Mouse (Mus musculus): ENCODE measurements at regions not wholly inside any gene's neighbourhood (a gene's known extent, or its start where the extent isn't known, plus 50 kb on each side); places are given as distances from the start of the nearest gene placed in this dataset.

GRCm38 (mm10) chr5:101157416-101157815 lies 311.9 kb downstream of the Gpat3 start:
- peaks cover 3% of the 10 kb centered on the region; the same call in 1 of the 2 replicates for H3K9me3 ChIP-seq
- H3K36me3 ChIP-seq, result no peaks in the 10 kb centered on the region
- H3K27me3 ChIP-seq (ENCODE audit: insufficient read depth, poor library complexity, severe bottlenecking), result no peaks in the 10 kb centered on the region
- H3K4me3 ChIP-seq, result no peak overlapping the region
- no peaks in the 10 kb centered on the region for H3K4me1 ChIP-seq (replicated peaks)
- no peak for DNase-seq (ENCODE audit: low spot score)
- 56% methylated on average over 1 of the region's 1 CpGs for WGBS
- no peak overlapping the region for H3K27ac ChIP-seq

- 64% methylated on average over 3 of the region's 3 CpGs for WGBS
- Histone ChIP-seq H3K27ac (no peak overlapping the region), H3K4me3 (no peak overlapping the region), H3K27me3 (ENCODE audit: insufficient read depth, poor library complexity, severe bottlenecking) (no peaks in the 10 kb centered on the region; the same call in 1 of the 2 replicates), H3K9me3 (no peaks in the 10 kb centered on the region), H3K36me3 (no peaks in the 10 kb centered on the region), H3K4me1 (replicated peaks) (no peaks in the 10 kb centered on the region)
- no peak for DNase-seq (ENCODE audit: low spot score)
Observed at GRCm38 (mm10) chr5:101146345-101146744, 300.8 kb downstream of the Gpat3 start.

GRCm38 (mm10) chr5:101124941-101125453 lies 279.5 kb downstream of the Gpat3 start:
- peak; percentile 46 for DNase-seq (ENCODE audit: low spot score)
- 25% methylated on average over 5 of the region's 5 CpGs for WGBS
- H3K9me3 ChIP-seq, result no peaks in the 10 kb centered on the region
- H3K27me3 ChIP-seq (ENCODE audit: insufficient read depth, poor library complexity, severe bottlenecking), result peaks cover 100% of the 10 kb centered on the region
- H3K4me1 ChIP-seq (replicated peaks), result peaks cover 21% of the 10 kb centered on the region
- H3K4me3 ChIP-seq, result no peak overlapping the region
- H3K36me3 ChIP-seq, result no peaks in the 10 kb centered on the region
- no peak overlapping the region for H3K27ac ChIP-seq

GRCm38 (mm10) chr5:101122914-101123313 lies 277.4 kb downstream of the Gpat3 start:
- Histone ChIP-seq H3K27ac (no peak overlapping the region), H3K4me1 (replicated peaks) (peaks cover 27% of the 10 kb centered on the region), H3K4me3 (no peak overlapping the region), H3K27me3 (ENCODE audit: insufficient read depth, poor library complexity, severe bottlenecking) (peaks cover 97% of the 10 kb centered on the region), H3K9me3 (no peaks in the 10 kb centered on the region), H3K36me3 (no peaks in the 10 kb centered on the region)
- DNase-seq (ENCODE audit: low spot score), result no peak
- 91% methylated on average over 6 of the region's 6 CpGs for WGBS

GRCm38 (mm10) chr5:101120509-101121201 lies 275.1 kb downstream of the Gpat3 start:
- DNase-seq (ENCODE audit: low spot score), result no peak
- peaks cover 27% of the 10 kb centered on the region for H3K4me1 ChIP-seq (replicated peaks)
- no peak overlapping the region for H3K4me3 ChIP-seq
- H3K36me3 ChIP-seq, result no peaks in the 10 kb centered on the region
- H3K27ac ChIP-seq, result no peak overlapping the region
- WGBS, result 74% methylated on average over 5 of the region's 5 CpGs
- H3K9me3 ChIP-seq, result no peaks in the 10 kb centered on the region
- peaks cover 96% of the 10 kb centered on the region for H3K27me3 ChIP-seq (ENCODE audit: insufficient read depth, poor library complexity, severe bottlenecking)

- Histone ChIP-seq H3K27ac (no peak overlapping the region), H3K9me3 (no peaks in the 10 kb centered on the region), H3K36me3 (no peaks in the 10 kb centered on the region), H3K4me3 (no peak overlapping the region), H3K4me1 (replicated peaks) (peaks cover 5% of the 10 kb centered on the region; the same call in 1 of the 2 replicates), H3K27me3 (ENCODE audit: insufficient read depth, poor library complexity, severe bottlenecking) (peaks cover 69% of the 10 kb centered on the region)
- peak; percentile 35 for DNase-seq (ENCODE audit: low spot score)
- 47% methylated on average over 7 of the region's 7 CpGs for WGBS
Observed at GRCm38 (mm10) chr5:101112151-101112769, 266.7 kb downstream of the Gpat3 start.

GRCm38 (mm10) chr5:101111619-101112018 lies 266.1 kb downstream of the Gpat3 start:
- WGBS, result 60% methylated on average over 4 of the region's 4 CpGs
- Histone ChIP-seq H3K27ac (no peak overlapping the region), H3K9me3 (no peaks in the 10 kb centered on the region), H3K36me3 (no peaks in the 10 kb centered on the region), H3K4me3 (no peak overlapping the region), H3K4me1 (replicated peaks) (peaks cover 5% of the 10 kb centered on the region; the same call in 1 of the 2 replicates), H3K27me3 (ENCODE audit: insufficient read depth, poor library complexity, severe bottlenecking) (peaks cover 65% of the 10 kb centered on the region)
- no peak for DNase-seq (ENCODE audit: low spot score)

- Histone ChIP-seq H3K9me3 (no peaks in the 10 kb centered on the region), H3K4me1 (replicated peaks) (no peaks in the 10 kb centered on the region), H3K27me3 (ENCODE audit: insufficient read depth, poor library complexity, severe bottlenecking) (peaks cover 3% of the 10 kb centered on the region; the same call in 1 of the 2 replicates), H3K36me3 (no peaks in the 10 kb centered on the region), H3K4me3 (no peak overlapping the region), H3K27ac (no peak overlapping the region)
- no peak for DNase-seq (ENCODE audit: low spot score)
- WGBS, result 91% methylated on average over 11 of the region's 11 CpGs
Observed at GRCm38 (mm10) chr5:101100975-101101699, 255.6 kb downstream of the Gpat3 start.

- Histone ChIP-seq H3K27me3 (ENCODE audit: insufficient read depth, poor library complexity, severe bottlenecking) (0 out of 2 replicates have a peak, but pooled peaks cover 4% of the 10 kb centered on the region), H3K4me1 (replicated peaks) (peaks cover 10% of the 10 kb centered on the region; the same call in 1 of the 2 replicates), H3K4me3 (no peak overlapping the region), H3K36me3 (no peaks in the 10 kb centered on the region), H3K27ac (no peak overlapping the region), H3K9me3 (no peaks in the 10 kb centered on the region)
- 74% methylated on average over 21 of the region's 21 CpGs for WGBS
- DNase-seq (ENCODE audit: low spot score), result no peak
Observed at GRCm38 (mm10) chr5:101091027-101091598, 245.6 kb downstream of the Gpat3 start.

GRCm38 (mm10) chr5:101090415-101091026 lies 245.0 kb downstream of the Gpat3 start:
- Histone ChIP-seq H3K4me1 (replicated peaks) (peaks cover 10% of the 10 kb centered on the region; the same call in 1 of the 2 replicates), H3K27ac (no peak overlapping the region), H3K9me3 (no peaks in the 10 kb centered on the region), H3K36me3 (no peaks in the 10 kb centered on the region), H3K4me3 (no peak overlapping the region), H3K27me3 (ENCODE audit: insufficient read depth, poor library complexity, severe bottlenecking) (0 out of 2 replicates have a peak, but pooled peaks cover 4% of the 10 kb centered on the region)
- 86% methylated on average over 7 of the region's 7 CpGs for WGBS
- DNase-seq (ENCODE audit: low spot score), result no peak

- Histone ChIP-seq H3K4me3 (no peak overlapping the region), H3K9me3 (no peaks in the 10 kb centered on the region), H3K36me3 (no peaks in the 10 kb centered on the region), H3K27ac (no peak overlapping the region), H3K4me1 (replicated peaks) (peaks cover under 1% of the 10 kb centered on the region; the same call in 1 of the 2 replicates), H3K27me3 (ENCODE audit: insufficient read depth, poor library complexity, severe bottlenecking) (0 out of 2 replicates have a peak, but pooled peaks cover 4% of the 10 kb centered on the region)
- 89% methylated on average over 3 of the region's 3 CpGs for WGBS
- no peak for DNase-seq (ENCODE audit: low spot score)
Observed at GRCm38 (mm10) chr5:101085199-101085598, 239.7 kb downstream of the Gpat3 start.

GRCm38 (mm10) chr5:101082611-101083010 lies 237.1 kb downstream of the Gpat3 start:
- Histone ChIP-seq H3K4me1 (replicated peaks) (no peaks in the 10 kb centered on the region), H3K36me3 (no peaks in the 10 kb centered on the region), H3K27me3 (ENCODE audit: insufficient read depth, poor library complexity, severe bottlenecking) (no peaks in the 10 kb centered on the region), H3K27ac (no peak overlapping the region), H3K9me3 (no peaks in the 10 kb centered on the region), H3K4me3 (no peak overlapping the region)
- no peak for DNase-seq (ENCODE audit: low spot score)
- WGBS, result 86% methylated on average over 20 of the region's 20 CpGs
